Mouse (Mus musculus) hematopoietic stem cell, adult 5-6 weeks (primary cell): ENCODE measurements at regions not wholly inside any gene's neighbourhood (a gene's known extent, or its start where the extent isn't known, plus 50 kb on each side); places are given as distances from the start of the nearest gene placed in this dataset.
"Not testable (repeated sequence)": the region's sequence is repeated elsewhere in the genome, so short reads cannot be mapped to it uniquely, and the experiment has no call there.

Experiments
- ATAC-seq, 2 experiments: fragments of 125-278 bp in 1 of 2; replicated peaks in 1 of 2; 2 replicates each; pipeline ENCODE4 v1.8.0; 2016 to 2017; ENCODE audit warnings: inconsistent platforms in 2 of 2, mild to moderate bottlenecking in 2 of 2, moderate number of reproducible peaks in 2 of 2, low read depth in 1 of 2, moderate TSS enrichment in 1 of 2; ENCODE audit not compliant: low FRiP score in 2 of 2, poor library complexity in 2 of 2, severe bottlenecking in 2 of 2, insufficient read depth in 1 of 2, low TSS enrichment in 1 of 2

GRCm38 (mm10) chr7:88680849-88681248 is 250.8 kb downstream of the Rab38 start:
- ATAC-seq = no peak

DNA sequence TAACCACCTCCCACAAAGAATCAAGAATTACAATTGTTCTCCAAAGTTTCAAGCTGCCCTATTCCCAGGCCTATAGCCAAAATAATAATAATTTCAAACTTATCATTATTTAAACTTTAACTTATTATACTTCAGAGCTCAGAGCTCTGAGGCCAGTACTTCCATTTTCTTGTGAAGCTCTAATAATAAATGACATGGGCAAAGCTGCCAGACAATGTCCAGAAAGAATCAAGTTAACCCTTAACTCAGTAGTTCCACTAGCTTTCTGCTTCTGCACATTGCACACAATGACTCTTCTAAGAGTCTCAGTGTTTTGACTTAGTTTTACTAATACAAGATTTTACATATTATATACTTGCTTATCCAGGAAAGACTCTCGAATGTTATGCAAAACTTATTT is 291.0 kb downstream of the Rab38 start:
- not testable (repeated sequence) for ATAC-seq

GRCm38 (mm10) chr7:88734506-88734905 is 304.4 kb downstream of the Rab38 start:
- ATAC-seq = peak; percentile 51 to 65

DNA sequence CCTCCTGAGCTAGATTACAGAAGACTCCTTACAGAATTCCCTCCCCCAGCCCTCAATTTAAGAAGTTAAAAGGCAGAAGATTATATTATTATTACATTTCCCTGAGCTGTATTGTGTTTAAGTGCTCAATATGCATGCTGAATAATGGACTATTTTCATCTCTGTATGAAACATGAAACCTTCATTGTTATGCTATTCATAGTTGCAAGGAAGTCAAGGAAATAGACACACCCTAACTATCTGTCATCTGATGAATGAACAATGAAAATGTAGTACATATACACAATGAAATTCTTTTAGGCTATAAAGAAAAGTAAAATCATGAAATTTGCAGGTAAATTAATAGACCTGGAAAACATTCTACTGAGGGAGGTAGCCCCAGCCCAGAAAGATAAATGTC is 305.7 kb downstream of the Rab38 start:
- ATAC-seq = no peak

DNA sequence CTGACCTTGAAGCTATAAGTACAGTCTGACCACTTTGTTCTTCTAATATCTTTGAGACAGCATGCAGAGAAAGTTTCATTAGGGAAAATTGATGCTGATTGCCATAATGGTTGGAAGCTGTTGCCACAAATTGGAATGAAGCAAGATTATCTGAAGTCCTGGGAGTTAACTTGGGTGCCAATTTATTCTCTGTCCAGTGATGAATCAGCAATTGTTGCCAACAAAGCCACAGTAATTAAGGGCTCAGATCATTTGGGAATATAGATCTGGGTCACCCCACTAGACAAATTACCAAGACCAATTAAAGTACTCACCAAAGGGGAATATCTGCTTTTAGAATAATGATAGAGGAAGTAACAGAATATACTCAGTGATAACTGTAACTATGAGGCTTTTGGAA is 347.3 kb downstream of the Rab38 start:
- no peak for ATAC-seq

- no peak for ATAC-seq
Measured at GRCm38 (mm10) chr7:88782906-88783305, 352.8 kb downstream of the Rab38 start.

GRCm38 (mm10) chr7:88808175-88808574 is 378.1 kb downstream of the Rab38 start:
- ATAC-seq = no peak

DNA sequence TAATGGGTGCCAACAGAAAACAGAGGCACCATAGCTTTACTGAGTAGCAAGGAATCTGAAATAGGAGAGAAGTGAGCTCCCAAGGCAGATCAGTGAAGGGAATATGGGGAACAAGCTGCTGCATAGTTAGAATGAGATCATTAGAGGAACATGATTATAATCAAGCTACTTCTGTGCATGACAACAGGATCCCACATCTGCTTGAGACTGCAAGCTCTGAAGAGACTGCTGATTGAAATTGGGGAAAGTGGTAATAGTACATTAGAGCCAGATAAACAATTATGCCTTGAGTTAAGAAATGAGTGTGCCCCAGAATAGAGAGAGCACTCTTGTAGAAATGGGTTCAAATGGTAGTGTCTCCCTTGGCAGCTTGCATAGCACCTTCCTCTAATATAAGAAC is 380.1 kb downstream of the Rab38 start:
- no peak for ATAC-seq

DNA sequence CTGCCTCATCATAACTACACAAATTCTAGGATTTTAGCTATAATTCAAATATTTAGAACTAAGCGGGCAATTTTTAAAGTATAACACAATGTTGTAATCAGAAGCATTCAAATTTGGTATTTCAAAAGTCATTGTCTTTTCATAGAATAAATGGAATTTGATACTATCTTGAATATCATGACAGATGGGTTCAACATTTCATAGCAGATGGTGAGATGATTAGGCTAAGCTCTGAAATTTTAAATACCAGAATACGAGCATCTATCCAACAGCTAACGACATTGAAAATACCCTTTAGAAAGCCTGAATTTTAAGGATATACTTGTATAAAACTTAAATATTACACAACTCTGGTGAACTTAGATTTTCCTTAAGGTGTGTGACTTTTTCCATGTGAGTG is 390.1 kb downstream of the Rab38 start:
- ATAC-seq = no peak

DNA sequence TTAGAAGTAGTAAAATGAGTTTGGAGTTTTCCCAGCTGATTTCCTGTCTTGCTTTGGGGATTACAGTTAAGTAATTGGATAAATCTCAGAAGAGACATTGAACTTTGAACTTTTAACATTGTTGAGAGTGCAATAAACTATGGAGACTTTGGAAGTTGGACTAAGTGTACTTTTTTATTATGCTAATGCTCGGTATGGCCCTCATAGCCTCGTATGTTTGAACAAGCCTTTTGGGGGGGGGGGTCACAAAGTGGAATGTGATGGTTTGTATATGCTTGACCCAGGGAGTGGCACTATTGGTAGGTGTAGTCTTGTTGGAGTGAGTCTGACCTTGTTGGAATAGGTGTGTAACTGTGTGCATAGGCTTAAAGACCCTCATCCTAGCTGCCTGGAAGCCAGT is 396.4 kb downstream of the Rab38 start:
- ATAC-seq = no peak

DNA sequence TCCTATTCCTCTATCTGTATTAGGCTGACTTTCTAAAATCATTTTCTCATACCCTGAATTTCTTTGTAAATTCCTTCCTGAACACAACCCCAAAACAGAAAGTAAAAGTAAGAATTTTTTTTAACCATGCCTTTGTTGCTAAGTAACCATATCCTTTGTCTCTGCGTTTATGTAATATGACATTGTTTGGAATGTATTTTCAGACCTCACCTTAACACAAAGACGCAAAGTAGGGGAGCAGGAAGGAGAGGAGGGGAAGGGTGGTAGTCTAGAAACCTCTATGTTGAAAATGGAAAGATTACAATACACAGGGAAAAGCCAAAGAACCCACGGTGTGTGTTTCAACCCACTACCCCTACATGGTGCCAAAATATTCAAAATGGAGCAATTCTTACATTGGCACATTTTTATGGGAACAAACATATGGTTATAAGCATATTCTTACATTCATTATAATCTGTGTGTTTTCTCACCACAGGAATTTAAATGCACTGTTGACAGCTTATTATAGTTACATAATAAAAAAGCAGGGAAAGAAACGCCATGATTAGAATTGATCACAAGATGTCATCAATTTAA is 418.0 kb downstream of the Rab38 start:
- peak; percentile 56 to 67 for ATAC-seq
